Comparison of ENCODE assay signal across 10 mouse cellular contexts in the genomic region with DNA sequence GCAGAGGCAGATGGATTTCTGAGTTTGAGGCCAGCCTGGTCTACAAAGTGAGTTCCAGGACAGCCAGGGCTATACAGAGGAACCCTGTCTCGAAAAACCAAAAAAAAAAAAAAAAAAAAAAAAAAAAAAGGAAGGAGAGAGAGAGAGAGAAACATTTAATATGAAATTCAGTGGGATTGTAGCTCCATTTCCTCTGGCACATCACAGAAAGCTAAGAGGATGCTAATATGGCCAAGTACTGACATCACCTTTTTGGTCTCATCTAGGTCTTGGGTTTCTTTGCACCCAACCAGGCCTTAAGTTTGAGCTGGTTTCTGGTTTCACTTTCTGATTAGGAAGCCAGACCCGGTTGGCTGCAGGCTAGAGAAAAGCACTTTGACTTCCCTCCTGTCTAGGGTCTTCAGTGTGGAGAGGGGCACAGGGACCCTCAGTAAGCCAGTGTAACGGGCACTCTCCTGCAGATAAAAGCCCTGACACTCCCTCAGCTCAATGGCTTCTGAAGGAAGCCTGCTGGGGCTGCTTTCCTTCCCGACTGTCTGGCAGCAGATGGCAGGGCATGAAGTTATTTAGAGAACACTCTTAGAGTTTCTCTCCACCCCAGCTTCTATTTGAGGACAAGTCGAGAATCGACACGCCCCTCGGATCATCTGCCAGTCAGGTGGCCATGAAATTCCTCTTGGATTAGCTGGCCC. TPM values are rescaled to one million over a fixed set of nuclear protein-coding genes. Genes with fewer than 3 reads are reported as not detected.
A peak's percentile ranks its signal among the peaks of the same experiment; 100 is the strongest.
DNase-seq lines count a peak whose midpoint lies in the region; ATAC-seq lines count a peak whose summit lies in the region.
"Had no signal": no experiment of that assay in that cellular context is flagged by ENCODE, and none has a peak within 500 bp of the region (broad histone marks: within the 10 kb centered on the region; RNA-seq: fewer than 3 reads in every experiment).

No protein-coding gene starts in this region.

- H3K27ac ChIP-seq in embryonic facial prominence, embryonic 15.5 days (replicated peaks): 0 out of 2 replicates have a peak overlapping the region, but pooled peaks have one; percentile 39
- H3K27ac ChIP-seq: hindbrain, embryonic 12.5 days; neural tube, embryonic 13.5 days had no signal

- H3K4me1 ChIP-seq in embryonic facial prominence, embryonic 15.5 days: peaks cover 12% of the 10 kb centered on the region

- peak; percentile 49 to 59 for DNase-seq in lung, adult 18-20 months
- no peak for DNase-seq in lung, postnatal 25 days (ENCODE audit: low spot score)
- peak; percentile 55 to 64 for DNase-seq in heart, postnatal 10 days
- peak; percentile 51 for DNase-seq in right cerebral cortex, postnatal 25 days
- no peak for DNase-seq in kidney, adult 11 months
- no peak for DNase-seq in urinary bladder, adult 2 months (ENCODE audit: low spot score)
- no peak for DNase-seq in adrenal gland, adult 18-20 months (ENCODE audit: low spot score in 2 of 2)

- H3K9me3 ChIP-seq in embryonic facial prominence, embryonic 15.5 days (replicated peaks): no peaks in the 10 kb centered on the region
- H3K9me3 ChIP-seq: hindbrain, embryonic 12.5 days; neural tube, embryonic 13.5 days had no signal

- H3K9ac ChIP-seq in embryonic facial prominence, embryonic 15.5 days: no peak overlapping the region
- H3K9ac ChIP-seq: hindbrain, embryonic 12.5 days; neural tube, embryonic 13.5 days had no signal

- intact Hi-C loops in heart, postnatal 10 days (cut with DNase I): no loop called here

- no peak overlapping the region for H3K4me2 ChIP-seq in embryonic facial prominence, embryonic 15.5 days (replicated peaks)
- H3K4me2 ChIP-seq: hindbrain, embryonic 12.5 days; neural tube, embryonic 13.5 days had no signal

- H3K27me3 ChIP-seq in embryonic facial prominence, embryonic 15.5 days: no peaks in the 10 kb centered on the region
- H3K27me3 ChIP-seq: hindbrain, embryonic 12.5 days; neural tube, embryonic 13.5 days had no signal

- no peak overlapping the region for H3K4me3 ChIP-seq in embryonic facial prominence, embryonic 15.5 days (replicated peaks)
- H3K4me3 ChIP-seq: hindbrain, embryonic 12.5 days; neural tube, embryonic 13.5 days had no signal

- H3K36me3 ChIP-seq in embryonic facial prominence, embryonic 15.5 days: no peaks in the 10 kb centered on the region
- H3K36me3 ChIP-seq: hindbrain, embryonic 12.5 days; neural tube, embryonic 13.5 days had no signal

- ATAC-seq in embryonic facial prominence, embryonic 15.5 days (ENCODE audit: insufficient number of reproducible peaks, low FRiP score, low TSS enrichment, low read depth): no peak

- 33% methylated on average over 8 of the region's 8 CpGs for WGBS in embryonic facial prominence, embryonic 15.5 days

RNA-seq across cellular contexts. Expression of a gene that starts 37.3 kb away (rescaled TPM):
- 111 and 116 TPM in 2 replicates for polyA plus RNA-seq in embryonic facial prominence, embryonic 15.5 days (2015; fragmentation: Nextera tagmentation; extraction: Ambion mirVana)
- total RNA-seq in heart, postnatal 10 days (2021): 10 to 100 TPM; 94.0 to 96.2 TPM
- 98.5 and 124 TPM in 2 replicates for polyA plus RNA-seq in urinary bladder, adult 2 months (2012; rRNA removed)
- total RNA-seq in adrenal gland, adult 18-20 months (2021): 100 to 1,000 TPM; 109 to 110 TPM

RNA-seq across cellular contexts. Expression of a gene that starts 37.3 kb away (rescaled TPM):
- polyA plus RNA-seq in embryonic facial prominence, embryonic 15.5 days (2015; fragmentation: Nextera tagmentation; extraction: Ambion mirVana): 15.2 and 17.4 TPM in 2 replicates
- 10 to 100 TPM; 22.4 to 22.8 TPM for total RNA-seq in heart, postnatal 10 days (2021)
- polyA plus RNA-seq in urinary bladder, adult 2 months (2012; rRNA removed): 8.5 and 10.6 TPM in 2 replicates
- total RNA-seq in adrenal gland, adult 18-20 months (2021): 10 to 100 TPM; 33.2 to 47.2 TPM

RNA-seq across cellular contexts. Expression of a gene that starts 56.7 kb away (rescaled TPM):
- 2.5 and 2.6 TPM in 2 replicates for polyA plus RNA-seq in embryonic facial prominence, embryonic 15.5 days (2015; fragmentation: Nextera tagmentation; extraction: Ambion mirVana)
- 1 to 10 TPM; 3.5 to 6.6 TPM for total RNA-seq in heart, postnatal 10 days (2021)
- polyA plus RNA-seq in urinary bladder, adult 2 months (2012; rRNA removed): 10.6 and 16.1 TPM in 2 replicates
- 10 to 100 TPM; 19.2 to 19.7 TPM for total RNA-seq in adrenal gland, adult 18-20 months (2021)

Comparison
In these comparisons a context has a peak if more than half of its experiments do, and no peak if none do; other contexts are left out.
1. DNase-seq: peak in lung, adult 18-20 months (2 of 2), heart, postnatal 10 days (2 of 2) and right cerebral cortex, postnatal 25 days (single experiment); none in lung, postnatal 25 days (single experiment), kidney, adult 11 months (single experiment), urinary bladder, adult 2 months (single experiment) and adrenal gland, adult 18-20 months (0 of 2).